30 mouse cellular contexts compared by ENCODE assay signal in genomic region chr11:102783443-102783842, GRCm38 (mm10). TPM values are rescaled to one million over a fixed set of nuclear protein-coding genes. Genes with fewer than 3 reads are reported as not detected.
DNase-seq lines count a peak whose midpoint lies in the region; ATAC-seq and TF ChIP-seq lines count a peak whose summit lies in the region.
"Had no signal": no experiment of that assay in that cellular context is flagged by ENCODE, and none has a peak within 500 bp of the region (broad histone marks: within the 10 kb centered on the region; RNA-seq: fewer than 3 reads in every experiment).

No protein-coding gene starts in this region.

- H3K4me2 ChIP-seq in forebrain, postnatal 0 days (ENCODE audit: low read depth) = no peak overlapping the region
- H3K4me2 ChIP-seq in forebrain, embryonic 16.5 days (ENCODE audit: low read length) = no peak overlapping the region
- H3K4me2 ChIP-seq in hindbrain, postnatal 0 days (ENCODE audit: low read depth, low read length) = no peak overlapping the region
- peak overlapping the region; percentile 35; the same call in 1 of the 2 replicates for H3K4me2 ChIP-seq in heart, embryonic 16.5 days (ENCODE audit: low read depth, low read length)
- H3K4me2 ChIP-seq: embryonic facial prominence, embryonic 12.5 days; hindbrain, embryonic 15.5 days; kidney, embryonic 15.5 days; liver, embryonic 12.5 days; midbrain, embryonic 12.5 days; neural tube, embryonic 12.5 days had no signal

- 0 out of 2 replicates have a peak overlapping the region, but pooled peaks have one; percentile 5 for H3K27ac ChIP-seq in forebrain, postnatal 0 days (ENCODE audit: low read depth, low read length)
- no peak overlapping the region for H3K27ac ChIP-seq in forebrain, embryonic 16.5 days (ENCODE audit: low read length)
- H3K27ac ChIP-seq in hindbrain, postnatal 0 days = no peak overlapping the region
- H3K27ac ChIP-seq in hindbrain, embryonic 10.5 days = no peak overlapping the region
- peak overlapping the region; percentile 90 for H3K27ac ChIP-seq in heart, embryonic 16.5 days (ENCODE audit: low read length)
- H3K27ac ChIP-seq: embryonic facial prominence, embryonic 12.5 days; hindbrain, embryonic 15.5 days; kidney, embryonic 15.5 days; liver, embryonic 12.5 days; midbrain, embryonic 12.5 days; neural tube, embryonic 12.5 days had no signal

- H3K9me3 ChIP-seq in forebrain, postnatal 0 days (ENCODE audit: low read length) = no peaks in the 10 kb centered on the region
- no peaks in the 10 kb centered on the region for H3K9me3 ChIP-seq in forebrain, embryonic 16.5 days (ENCODE audit: control insufficient read depth, low read length)
- H3K9me3 ChIP-seq in hindbrain, postnatal 0 days (ENCODE audit: low read length) = no peaks in the 10 kb centered on the region
- H3K9me3 ChIP-seq in hindbrain, embryonic 10.5 days = no peaks in the 10 kb centered on the region
- H3K9me3 ChIP-seq in heart, embryonic 16.5 days (replicated peaks; ENCODE audit: control insufficient read depth, low read length) = no peaks in the 10 kb centered on the region
- H3K9me3 ChIP-seq: embryonic facial prominence, embryonic 12.5 days; hindbrain, embryonic 15.5 days; kidney, embryonic 15.5 days; liver, embryonic 12.5 days; megakaryocyte, embryonic 14.5 days; midbrain, embryonic 12.5 days; neural tube, embryonic 12.5 days had no signal

- H3K4me1 ChIP-seq in forebrain, postnatal 0 days (ENCODE audit: insufficient read depth) = peaks cover 4% of the 10 kb centered on the region; the same call in 1 of the 2 replicates
- H3K4me1 ChIP-seq in forebrain, embryonic 16.5 days (replicated peaks; ENCODE audit: control insufficient read depth, insufficient read depth, low read length) = no peaks in the 10 kb centered on the region
- H3K4me1 ChIP-seq in hindbrain, postnatal 0 days (ENCODE audit: insufficient read depth, low read length) = peaks cover 5% of the 10 kb centered on the region; the same call in 1 of the 2 replicates
- peaks cover 28% of the 10 kb centered on the region for H3K4me1 ChIP-seq in hindbrain, embryonic 10.5 days (replicated peaks)
- peaks cover 54% of the 10 kb centered on the region for H3K4me1 ChIP-seq in heart, embryonic 16.5 days (ENCODE audit: control insufficient read depth, insufficient read depth, low read length)
- H3K4me1 ChIP-seq: hindbrain, embryonic 15.5 days had no signal

- no peak overlapping the region for H3K4me3 ChIP-seq in forebrain, postnatal 0 days (ENCODE audit: low read depth, low read length)
- no peak overlapping the region for H3K4me3 ChIP-seq in forebrain, embryonic 16.5 days (replicated peaks; ENCODE audit: low read length)
- no peak overlapping the region for H3K4me3 ChIP-seq in hindbrain, postnatal 0 days (ENCODE audit: low read length)
- H3K4me3 ChIP-seq in hindbrain, embryonic 10.5 days = no peak overlapping the region
- no peak overlapping the region for H3K4me3 ChIP-seq in heart, embryonic 16.5 days (ENCODE audit: low read length)
- H3K4me3 ChIP-seq: embryonic facial prominence, embryonic 12.5 days; hindbrain, embryonic 15.5 days; kidney, embryonic 15.5 days; liver, embryonic 12.5 days; megakaryocyte, embryonic 14.5 days; midbrain, embryonic 12.5 days; myocyte; neural tube, embryonic 12.5 days had no signal

- H3K9ac ChIP-seq in forebrain, postnatal 0 days = no peak overlapping the region
- no peak overlapping the region for H3K9ac ChIP-seq in forebrain, embryonic 16.5 days (replicated peaks; ENCODE audit: low read depth, low read length)
- no peak overlapping the region for H3K9ac ChIP-seq in hindbrain, postnatal 0 days (replicated peaks; ENCODE audit: low read length)
- H3K9ac ChIP-seq in heart, embryonic 16.5 days (ENCODE audit: low read length) = peak overlapping the region; percentile 63
- H3K9ac ChIP-seq: embryonic facial prominence, embryonic 12.5 days; hindbrain, embryonic 15.5 days; kidney, embryonic 15.5 days; liver, embryonic 12.5 days; liver, postnatal 0 days; midbrain, embryonic 12.5 days; neural tube, embryonic 12.5 days had no signal

- H3K36me3 ChIP-seq in forebrain, postnatal 0 days (ENCODE audit: insufficient read depth) = no peaks in the 10 kb centered on the region
- H3K36me3 ChIP-seq in forebrain, embryonic 16.5 days (ENCODE audit: control insufficient read depth, insufficient read depth) = no peaks in the 10 kb centered on the region
- no peaks in the 10 kb centered on the region for H3K36me3 ChIP-seq in hindbrain, postnatal 0 days (ENCODE audit: insufficient read depth, low read length)
- no peaks in the 10 kb centered on the region for H3K36me3 ChIP-seq in hindbrain, embryonic 10.5 days
- H3K36me3 ChIP-seq in heart, embryonic 16.5 days (ENCODE audit: control insufficient read depth, insufficient read depth) = no peaks in the 10 kb centered on the region
- H3K36me3 ChIP-seq: embryonic facial prominence, embryonic 12.5 days; hindbrain, embryonic 15.5 days; kidney, embryonic 15.5 days; liver, embryonic 12.5 days; midbrain, embryonic 12.5 days; neural tube, embryonic 12.5 days had no signal

- ATAC-seq in forebrain, postnatal 0 days = no peak
- ATAC-seq in forebrain, embryonic 16.5 days = no peak
- no peak for ATAC-seq in hindbrain, postnatal 0 days
- ATAC-seq in heart, embryonic 16.5 days (replicated peaks; ENCODE audit: extremely low read depth, insufficient read depth, low FRiP score) = peak; percentile 82
- ATAC-seq: forebrain, embryonic 14.5 days; liver, embryonic 12.5 days; liver, postnatal 0 days; lung, postnatal 0 days had no signal

- TF ChIP-seq CTCF in forebrain, postnatal 0 days (IDR thresholded peaks at IDR 0.05; ENCODE audit: low read depth) = no peak
- no peak for TF ChIP-seq CTCF in hindbrain, postnatal 0 days (IDR thresholded peaks at IDR 0.05; ENCODE audit: low read depth)

- whole genome bisulfite sequencing in forebrain, postnatal 0 days = 61% methylated on average over 7 of the region's 7 CpGs
- WGBS in forebrain, embryonic 16.5 days = 69% methylated on average over 7 of the region's 7 CpGs
- WGBS in hindbrain, postnatal 0 days = 54% methylated on average over 7 of the region's 7 CpGs
- WGBS in hindbrain, embryonic 10.5 days = 70% methylated on average over 7 of the region's 7 CpGs
- WGBS in heart, embryonic 16.5 days = 10% methylated on average over 7 of the region's 7 CpGs

- H3K27me3 ChIP-seq in forebrain, postnatal 0 days (ENCODE audit: insufficient read depth, low read length) = no peaks in the 10 kb centered on the region
- no peaks in the 10 kb centered on the region for H3K27me3 ChIP-seq in forebrain, embryonic 16.5 days (replicated peaks; ENCODE audit: control insufficient read depth, insufficient read depth, low read length)
- H3K27me3 ChIP-seq in hindbrain, postnatal 0 days (ENCODE audit: insufficient read depth, low read length) = no peaks in the 10 kb centered on the region
- H3K27me3 ChIP-seq in hindbrain, embryonic 10.5 days (ENCODE audit: insufficient read depth, poor library complexity, severe bottlenecking) = 0 out of 2 replicates have a peak, but pooled peaks cover 16% of the 10 kb centered on the region
- no peaks in the 10 kb centered on the region for H3K27me3 ChIP-seq in heart, embryonic 16.5 days (ENCODE audit: control insufficient read depth, insufficient read depth, low read length)
- H3K27me3 ChIP-seq: embryonic facial prominence, embryonic 12.5 days; hindbrain, embryonic 15.5 days; neural tube, embryonic 12.5 days had no signal

- no peak for DNase-seq in forebrain, postnatal 0 days
- DNase-seq in hindbrain, postnatal 0 days (ENCODE audit: low spot score) = peak; percentile 1
- no peak for DNase-seq in hindbrain, embryonic 10.5 days (ENCODE audit: low spot score)
- no peak for DNase-seq in adipocyte (ENCODE audit: low spot score)
- DNase-seq in lung, adult 18-20 months = no peak
- DNase-seq: adrenal gland, postnatal 25 days; cerebellum, postnatal 36 days; kidney, adult 18-20 months; kidney, postnatal 25 days; left cerebral cortex, postnatal 4 days; liver, postnatal 0 days; lung, postnatal 4 days; right cerebral cortex, adult 18-20 months; spleen, adult 18-20 months; thymus, postnatal 25 days had no signal

RNA-seq across cellular contexts. Expression of gene Adam11, which starts 22.2 kb away (rescaled TPM):
- total RNA-seq in forebrain, postnatal 0 days (2014; rRNA removed) = 37.9 and 49.9 TPM in 2 replicates
- 14.1 and 17.6 TPM in 2 replicates for polyA plus RNA-seq in forebrain, postnatal 0 days (2015; fragmentation: Nextera tagmentation; extraction: Ambion mirVana)
- polyA plus RNA-seq in forebrain, embryonic 16.5 days (2015; fragmentation: Nextera tagmentation; extraction: Ambion mirVana) = 21.4 and 33.7 TPM in 2 replicates
- total RNA-seq in hindbrain, postnatal 0 days (2014; rRNA removed) = 33.1 and 34.5 TPM in 2 replicates
- 17.2 and 17.8 TPM in 2 replicates for polyA plus RNA-seq in hindbrain, postnatal 0 days (2015; fragmentation: Nextera tagmentation; extraction: Ambion mirVana)
- 14.6 and 22.6 TPM in 2 replicates for polyA plus RNA-seq in hindbrain, embryonic 10.5 days (2016; fragmentation: Nextera tagmentation; extraction: Ambion mirVana)
- 5.2 and 5.3 TPM in 2 replicates for polyA plus RNA-seq in heart, embryonic 16.5 days (2015; fragmentation: Nextera tagmentation; extraction: Ambion mirVana)

RNA-seq across cellular contexts. Expression of gene Gjc1, which starts 36.1 kb away (rescaled TPM):
- total RNA-seq in forebrain, postnatal 0 days (2014; rRNA removed) = 25.3 and 26.5 TPM in 2 replicates
- 22.6 and 24.1 TPM in 2 replicates for polyA plus RNA-seq in forebrain, postnatal 0 days (2015; fragmentation: Nextera tagmentation; extraction: Ambion mirVana)
- 41.9 and 47.9 TPM in 2 replicates for polyA plus RNA-seq in forebrain, embryonic 16.5 days (2015; fragmentation: Nextera tagmentation; extraction: Ambion mirVana)
- total RNA-seq in hindbrain, postnatal 0 days (2014; rRNA removed) = 13.2 and 18.0 TPM in 2 replicates
- polyA plus RNA-seq in hindbrain, postnatal 0 days (2015; fragmentation: Nextera tagmentation; extraction: Ambion mirVana) = 21.3 and 24.1 TPM in 2 replicates
- polyA plus RNA-seq in hindbrain, embryonic 10.5 days (2016; fragmentation: Nextera tagmentation; extraction: Ambion mirVana) = 71.1 and 81.3 TPM in 2 replicates
- polyA plus RNA-seq in heart, embryonic 16.5 days (2015; fragmentation: Nextera tagmentation; extraction: Ambion mirVana) = 45.5 and 46.3 TPM in 2 replicates
- total RNA-seq: hematopoietic stem cell, adult 5-6 weeks; MEL had no signal

RNA-seq across cellular contexts. Expression of gene Higd1b, which starts 52.2 kb away (rescaled TPM):
- 5.3 and 10.3 TPM in 2 replicates for total RNA-seq in forebrain, postnatal 0 days (2014; rRNA removed)
- 13.8 and 18.1 TPM in 2 replicates for polyA plus RNA-seq in forebrain, postnatal 0 days (2015; fragmentation: Nextera tagmentation; extraction: Ambion mirVana)
- 13.7 and 14.5 TPM in 2 replicates for polyA plus RNA-seq in forebrain, embryonic 16.5 days (2015; fragmentation: Nextera tagmentation; extraction: Ambion mirVana)
- total RNA-seq in hindbrain, postnatal 0 days (2014; rRNA removed) = 12.4 and 15.8 TPM in 2 replicates
- 14.5 and 15.0 TPM in 2 replicates for polyA plus RNA-seq in hindbrain, postnatal 0 days (2015; fragmentation: Nextera tagmentation; extraction: Ambion mirVana)
- not detected in 2 replicates for polyA plus RNA-seq in hindbrain, embryonic 10.5 days (2016; fragmentation: Nextera tagmentation; extraction: Ambion mirVana)
- 6.4 and 9.9 TPM in 2 replicates for polyA plus RNA-seq in heart, embryonic 16.5 days (2015; fragmentation: Nextera tagmentation; extraction: Ambion mirVana)
- total RNA-seq: hematopoietic stem cell, adult 5-6 weeks; MEL had no signal
- polyA plus RNA-seq: embryonic facial prominence, embryonic 12.5 days; intestine, embryonic 14.5 days; liver, embryonic 12.5 days; liver, postnatal 0 days; midbrain, embryonic 12.5 days; myocyte; neural tube, embryonic 12.5 days had no signal

Comparison
In these comparisons a context has a peak if more than half of its experiments do, and no peak if none do; other contexts are left out.
1. H3K27ac ChIP-seq: peak in forebrain, postnatal 0 days (single experiment) and heart, embryonic 16.5 days (single experiment); none in forebrain, embryonic 16.5 days (single experiment), hindbrain, postnatal 0 days (single experiment) and hindbrain, embryonic 10.5 days (single experiment).